Mouse (Mus musculus) midbrain, embryonic 12.5 days (tissue): ENCODE results near the gene Kctd21. TPM values are rescaled to one million over a fixed set of nuclear protein-coding genes. Genes with fewer than 3 reads are reported as not detected.

ENCODE experiments used
- ATAC-seq: fragments of 200-750 bp; cut with Nextera tagmentation; 2 replicates; pipeline ENCODE4 v1.8.0; 2017; ENCODE audit warnings: low read depth, moderate TSS enrichment, moderate library complexity; ENCODE audit not compliant: low FRiP score
- H3K27ac ChIP-seq: fragments of 300-500 bp; sonication (generic); replicated peaks from 2 replicates; pipeline ENCODE4 v1.5.1; 2016; ENCODE audit warnings: mild to moderate bottlenecking
- H3K27me3 ChIP-seq: fragments of 300-500 bp; sonication (generic); 2 replicates; pipeline ENCODE4 v1.6.1; 2016; ENCODE audit warnings: mild to moderate bottlenecking
- H3K36me3 ChIP-seq: fragments of 300-500 bp; sonication (generic); 2 replicates; pipeline ENCODE4 v1.6.1; 2016
- H3K4me1 ChIP-seq: fragments of 300-500 bp; sonication (generic); 2 replicates; pipeline ENCODE4 v1.6.1; 2016
- H3K4me2 ChIP-seq: fragments of 300-500 bp; sonication (generic); replicated peaks from 2 replicates; pipeline ENCODE4 v1.6.1; 2016; ENCODE audit warnings: mild to moderate bottlenecking, moderate library complexity
- H3K4me3 ChIP-seq: fragments of 300-500 bp; sonication (generic); 2 replicates; pipeline ENCODE4 v1.5.1; 2016; ENCODE audit warnings: mild to moderate bottlenecking
- H3K9ac ChIP-seq: fragments of 300-500 bp; sonication (generic); replicated peaks from 2 replicates; pipeline ENCODE4 v1.6.1; 2016; ENCODE audit warnings: mild to moderate bottlenecking, moderate library complexity
- H3K9me3 ChIP-seq: fragments of 300-500 bp; sonication (generic); 2 replicates; pipeline ENCODE4 v1.6.1; 2016; ENCODE audit warnings: mild to moderate bottlenecking
- WGBS: fragments of 180-500 bp; shearing (Covaris S2); methylation state at CpG from one replicate; pipeline ENCODE4 v1.1.7; 2016; 5-methylcytosine and 5-hydroxymethylcytosine counted together
- polyA plus RNA-seq: library from polyadenylated mRNA; unstranded; fragments of >200 nt; fragmentation: Nextera tagmentation; extraction: Ambion mirVana; gene quantifications from 2 replicates; pipeline ENCODE4 v1.2.1, GENCODE M21; 2016

Kctd21 gene
- polyA plus RNA-seq, 1 experiment from 2014 or later, result 5.1 TPM

GRCm38 (mm10) chr7:97306813-97307212, 25.3 kb upstream of the Kctd21 start:
- H3K4me3 ChIP-seq, result no peak overlapping the region
- no peaks in the 10 kb centered on the region for H3K9me3 ChIP-seq
- no peak overlapping the region for H3K4me2 ChIP-seq
- no peaks in the 10 kb centered on the region for H3K27me3 ChIP-seq
- peaks cover 88% of the 10 kb centered on the region for H3K36me3 ChIP-seq
- H3K4me1 ChIP-seq, result no peaks in the 10 kb centered on the region
- no peak overlapping the region for H3K27ac ChIP-seq
- no peak for ATAC-seq
- H3K9ac ChIP-seq, result no peak overlapping the region
- 89% methylated on average over 2 of the region's 2 CpGs for WGBS

GRCm38 (mm10) chr7:97307546-97307945, 24.6 kb upstream of the Kctd21 start:
- peaks cover 90% of the 10 kb centered on the region for H3K36me3 ChIP-seq
- no peak overlapping the region for H3K9ac ChIP-seq
- H3K4me1 ChIP-seq, result no peaks in the 10 kb centered on the region
- H3K4me3 ChIP-seq, result no peak overlapping the region
- H3K27ac ChIP-seq, result no peak overlapping the region
- H3K4me2 ChIP-seq, result no peak overlapping the region
- no peaks in the 10 kb centered on the region for H3K27me3 ChIP-seq
- no peak for ATAC-seq
- 96% methylated on average over 1 of the region's 1 CpGs for WGBS
- H3K9me3 ChIP-seq, result no peaks in the 10 kb centered on the region

GRCm38 (mm10) chr7:97309461-97310340, 22.4 kb upstream of the Kctd21 start:
- WGBS, result 89% methylated on average over 4 of the region's 4 CpGs
- no peak overlapping the region for H3K27ac ChIP-seq

GRCm38 (mm10) chr7:97310341-97310635, 21.8 kb upstream of the Kctd21 start:
- no peak overlapping the region for H3K27ac ChIP-seq
- H3K27me3 ChIP-seq, result no peaks in the 10 kb centered on the region
- no peaks in the 10 kb centered on the region for H3K9me3 ChIP-seq
- no peak overlapping the region for H3K4me2 ChIP-seq
- WGBS, result 81% methylated on average over 3 of the region's 3 CpGs
- peaks cover 76% of the 10 kb centered on the region for H3K36me3 ChIP-seq
- H3K4me1 ChIP-seq, result no peaks in the 10 kb centered on the region
- H3K9ac ChIP-seq, result no peak overlapping the region
- ATAC-seq, result no peak
- H3K4me3 ChIP-seq, result no peak overlapping the region

More at GRCm38 (mm10) chr7:97309461-97310340, 22.4 kb upstream of the Kctd21 start:
- Histone ChIP-seq H3K4me2 (no peak overlapping the region), H3K4me1 (no peaks in the 10 kb centered on the region), H3K4me3 (no peak overlapping the region), H3K9me3 (no peaks in the 10 kb centered on the region), H3K36me3 (peaks cover 81% of the 10 kb centered on the region), H3K9ac (no peak overlapping the region), H3K27me3 (no peaks in the 10 kb centered on the region)
- no peak for ATAC-seq

DNA sequence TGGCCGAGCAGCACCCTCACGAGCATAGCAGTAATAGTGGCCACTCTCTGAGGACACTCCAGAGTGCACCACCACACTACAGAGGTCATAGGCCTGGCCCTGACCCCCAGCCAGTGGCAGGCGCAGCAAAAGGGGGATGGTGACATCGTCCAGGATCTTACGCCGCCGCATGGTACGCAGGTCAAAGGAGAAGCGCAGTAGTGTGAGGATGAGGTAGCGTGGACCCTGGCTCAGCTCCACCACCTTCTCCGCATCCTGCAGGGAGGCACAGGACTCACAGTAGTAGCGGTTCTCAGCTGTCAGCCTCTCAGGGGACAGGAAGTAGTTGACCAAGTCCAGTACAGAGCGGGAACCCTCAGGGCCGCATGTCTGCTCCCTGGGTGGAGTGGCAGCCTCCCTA, 20.5 kb upstream of the Kctd21 start:
- Histone ChIP-seq H3K27ac (no peak overlapping the region), H3K4me2 (no peak overlapping the region), H3K9ac (no peak overlapping the region), H3K4me3 (no peak overlapping the region), H3K4me1 (no peaks in the 10 kb centered on the region), H3K9me3 (no peaks in the 10 kb centered on the region), H3K36me3 (peaks cover 66% of the 10 kb centered on the region), H3K27me3 (no peaks in the 10 kb centered on the region)
- WGBS, result 93% methylated on average over 14 of the region's 14 CpGs
- no peak for ATAC-seq

GRCm38 (mm10) chr7:97312196-97312595, 19.9 kb upstream of the Kctd21 start:
- no peak for ATAC-seq
- H3K9ac ChIP-seq, result no peak overlapping the region
- no peaks in the 10 kb centered on the region for H3K4me1 ChIP-seq
- no peak overlapping the region for H3K4me3 ChIP-seq
- H3K4me2 ChIP-seq, result no peak overlapping the region
- no peak overlapping the region for H3K27ac ChIP-seq
- no peaks in the 10 kb centered on the region for H3K27me3 ChIP-seq
- WGBS, result 90% methylated on average over 17 of the region's 17 CpGs
- peaks cover 61% of the 10 kb centered on the region for H3K36me3 ChIP-seq
- no peaks in the 10 kb centered on the region for H3K9me3 ChIP-seq

GRCm38 (mm10) chr7:97312856-97313255, 19.3 kb upstream of the Kctd21 start:
- H3K27me3 ChIP-seq, result no peaks in the 10 kb centered on the region
- H3K4me3 ChIP-seq, result no peak overlapping the region
- WGBS, result 90% methylated on average over 6 of the region's 6 CpGs
- no peaks in the 10 kb centered on the region for H3K9me3 ChIP-seq
- H3K27ac ChIP-seq, result no peak overlapping the region
- ATAC-seq, result no peak
- no peak overlapping the region for H3K4me2 ChIP-seq
- H3K4me1 ChIP-seq, result no peaks in the 10 kb centered on the region
- no peak overlapping the region for H3K9ac ChIP-seq
- peaks cover 56% of the 10 kb centered on the region for H3K36me3 ChIP-seq

DNA sequence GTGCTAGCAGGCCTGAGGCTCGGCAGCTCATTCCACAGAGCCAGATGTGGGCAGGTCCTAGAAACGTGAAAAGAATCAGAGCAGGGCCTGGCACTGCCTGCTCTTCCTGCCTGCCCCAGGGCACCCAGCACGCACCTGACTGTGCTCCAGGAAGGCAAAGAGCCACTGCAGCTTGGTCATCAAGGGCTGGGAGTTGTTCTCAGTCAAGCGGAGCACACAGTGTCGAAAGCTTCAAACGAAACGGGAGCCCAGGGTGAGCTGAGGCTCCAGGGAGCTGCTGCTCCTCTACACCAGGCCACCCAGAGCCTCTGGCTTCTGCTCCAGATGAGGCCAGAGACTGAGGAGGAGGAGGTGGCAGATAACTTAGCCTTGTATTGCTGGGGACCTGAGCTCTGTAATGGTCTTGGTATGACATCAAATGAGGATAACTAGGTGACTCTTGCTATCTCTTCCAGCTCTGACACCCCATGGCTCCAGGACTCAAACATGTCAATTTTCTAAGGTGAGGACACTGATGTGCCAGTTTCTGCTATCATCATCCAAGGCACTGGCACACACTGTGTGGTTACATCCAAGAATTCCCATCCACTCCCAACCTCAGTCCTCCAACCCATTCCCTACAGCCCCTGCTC, 18.6 kb upstream of the Kctd21 start:
- Histone ChIP-seq H3K9ac (no peak overlapping the region), H3K27ac (no peak overlapping the region), H3K27me3 (no peaks in the 10 kb centered on the region), H3K36me3 (peaks cover 50% of the 10 kb centered on the region), H3K4me2 (no peak overlapping the region), H3K4me3 (no peak overlapping the region), H3K4me1 (no peaks in the 10 kb centered on the region), H3K9me3 (no peaks in the 10 kb centered on the region)
- 76% methylated on average over 7 of the region's 7 CpGs for WGBS
- ATAC-seq, result no peak

DNA sequence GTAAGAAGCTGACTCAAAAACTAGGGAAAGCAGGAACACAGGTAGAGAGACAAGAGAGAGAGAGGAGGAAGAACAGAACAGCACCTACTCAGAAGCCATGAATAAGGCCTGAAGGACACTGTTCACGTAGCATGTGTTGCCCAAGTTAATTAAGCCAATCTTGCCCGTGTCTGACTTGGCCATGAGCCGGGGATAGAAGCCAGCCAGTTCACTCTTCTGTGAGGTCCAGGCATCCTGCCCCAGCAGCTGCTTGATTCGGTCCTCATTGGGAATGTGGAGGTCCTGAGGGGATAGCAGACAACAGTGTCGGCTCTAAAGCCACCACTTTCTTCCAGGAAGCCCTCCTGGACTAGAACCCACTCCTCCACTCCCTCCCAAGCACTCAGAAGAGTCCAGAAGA, 17.5 kb upstream of the Kctd21 start:
- H3K4me1 ChIP-seq, result no peaks in the 10 kb centered on the region
- H3K27ac ChIP-seq, result no peak overlapping the region
- H3K9me3 ChIP-seq, result no peaks in the 10 kb centered on the region
- H3K4me3 ChIP-seq, result no peak overlapping the region
- H3K4me2 ChIP-seq, result no peak overlapping the region
- no peak overlapping the region for H3K9ac ChIP-seq
- peaks cover 45% of the 10 kb centered on the region for H3K36me3 ChIP-seq
- 94% methylated on average over 5 of the region's 5 CpGs for WGBS
- no peaks in the 10 kb centered on the region for H3K27me3 ChIP-seq
- ATAC-seq, result no peak

DNA sequence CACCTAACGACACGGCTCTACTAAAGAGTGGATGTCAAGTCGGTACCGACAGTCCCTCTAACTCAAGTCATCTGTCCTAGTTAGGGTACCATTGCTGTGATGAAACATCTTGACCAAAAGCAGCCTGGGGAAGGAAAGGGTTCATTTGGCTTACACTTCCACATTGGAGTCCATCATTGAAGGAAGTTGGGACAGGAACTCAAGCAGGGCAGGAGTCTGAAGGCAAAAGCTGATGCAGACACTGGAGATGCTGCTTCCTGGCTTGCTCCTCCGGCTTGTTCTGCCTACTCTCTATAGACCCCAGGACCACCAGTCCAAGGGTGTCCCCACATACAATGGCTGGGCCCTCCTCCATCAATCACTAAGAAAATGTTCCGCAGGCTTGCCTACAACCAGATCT, 16.5 kb upstream of the Kctd21 start:
- Histone ChIP-seq H3K4me1 (no peaks in the 10 kb centered on the region), H3K4me2 (no peak overlapping the region), H3K36me3 (peaks cover 38% of the 10 kb centered on the region), H3K4me3 (no peak overlapping the region), H3K27ac (no peak overlapping the region), H3K9ac (no peak overlapping the region), H3K9me3 (no peaks in the 10 kb centered on the region), H3K27me3 (no peaks in the 10 kb centered on the region)
- 93% methylated on average over 6 of the region's 6 CpGs for WGBS
- ATAC-seq, result no peak

DNA sequence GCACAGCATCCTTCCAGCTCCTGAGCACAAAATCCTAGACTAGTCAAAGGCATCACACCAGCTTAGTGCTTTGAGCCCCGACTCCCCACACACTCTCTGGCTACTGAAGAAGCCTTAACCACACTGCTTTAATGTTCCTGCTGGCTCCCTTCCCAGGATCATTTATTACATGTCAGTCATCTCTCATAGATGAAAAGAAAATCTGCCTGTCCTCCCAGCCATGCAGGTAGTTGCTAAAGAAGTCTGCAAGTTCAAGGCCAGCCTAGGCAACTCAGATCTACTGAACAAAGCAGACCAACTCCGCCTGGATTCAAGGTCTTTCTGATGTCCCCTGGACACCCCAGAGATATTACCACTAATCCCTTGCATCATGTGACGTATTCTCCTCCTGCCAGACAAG, 14.4 kb upstream of the Kctd21 start:
- no peaks in the 10 kb centered on the region for H3K9me3 ChIP-seq
- no peak overlapping the region for H3K27ac ChIP-seq
- H3K27me3 ChIP-seq, result no peaks in the 10 kb centered on the region
- H3K9ac ChIP-seq, result no peak overlapping the region
- no peaks in the 10 kb centered on the region for H3K4me1 ChIP-seq
- peaks cover 23% of the 10 kb centered on the region for H3K36me3 ChIP-seq
- no peak for ATAC-seq
- no peak overlapping the region for H3K4me2 ChIP-seq
- WGBS, result 83% methylated on average over 3 of the region's 3 CpGs
- H3K4me3 ChIP-seq, result no peak overlapping the region

DNA sequence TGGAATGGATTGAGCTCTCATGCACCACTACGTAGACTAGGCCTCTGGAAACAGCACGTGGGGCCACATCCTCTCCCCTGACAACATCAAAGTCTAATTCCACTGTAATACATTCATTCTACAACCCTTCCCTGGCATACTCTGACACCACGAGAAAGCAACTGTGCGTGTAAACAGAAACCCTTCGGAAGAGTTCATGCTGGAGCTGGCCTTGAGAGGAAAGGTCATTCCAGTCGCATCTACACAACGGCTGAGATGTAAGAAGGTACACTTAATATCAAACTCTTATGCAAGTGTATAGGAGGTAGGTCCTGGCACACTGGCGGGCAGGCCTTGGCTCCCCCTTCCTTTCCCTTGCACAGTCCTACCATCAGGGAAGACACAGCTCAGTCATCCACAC, 7.8 kb upstream of the Kctd21 start:
- H3K4me1 ChIP-seq, result peaks cover 14% of the 10 kb centered on the region
- H3K27me3 ChIP-seq, result peaks cover 42% of the 10 kb centered on the region
- no peak overlapping the region for H3K9ac ChIP-seq
- no peak for ATAC-seq
- no peak overlapping the region for H3K4me3 ChIP-seq
- no peak overlapping the region for H3K27ac ChIP-seq
- H3K9me3 ChIP-seq, result no peaks in the 10 kb centered on the region
- H3K4me2 ChIP-seq, result no peak overlapping the region
- WGBS, result 89% methylated on average over 8 of the region's 8 CpGs
- peaks cover 11% of the 10 kb centered on the region; the same call in 1 of the 2 replicates for H3K36me3 ChIP-seq
